Mouse (Mus musculus) fibroblast of lung, adult 2 months (primary cell): ENCODE measurements around the gene Arhgap22.

Experiments
- DNase-seq: peaks from one replicate; pipeline ENCODE4 v3.0.0-alpha.2; 2011; ENCODE audit warnings: low read depth

Gene Arhgap22

GRCm38 (mm10) chr14:33370056-33370455, 156.2 kb downstream of the Arhgap22 start:
- no peak for DNase-seq

- DNase-seq = peak; percentile 28
Measured at GRCm38 (mm10) chr14:33371248-33371647, 157.4 kb downstream of the Arhgap22 start.

- DNase-seq = no peak
Measured at GRCm38 (mm10) chr14:33373271-33373670, 159.4 kb downstream of the Arhgap22 start.

- DNase-seq = no peak
Measured at GRCm38 (mm10) chr14:33374089-33374488, 160.3 kb downstream of the Arhgap22 start.

GRCm38 (mm10) chr14:33377211-33377610, 163.4 kb downstream of the Arhgap22 start:
- DNase-seq = no peak

GRCm38 (mm10) chr14:33378723-33379122, 164.9 kb downstream of the Arhgap22 start:
- DNase-seq = no peak

- DNase-seq = no peak
Measured at GRCm38 (mm10) chr14:33380830-33381457, 167.1 kb downstream of the Arhgap22 start.

- no peak for DNase-seq
Measured at GRCm38 (mm10) chr14:33398065-33398860, 184.4 kb downstream of the Arhgap22 start.

- no peak for DNase-seq
Measured at GRCm38 (mm10) chr14:33400019-33400418, 186.2 kb downstream of the Arhgap22 start.

- DNase-seq = no peak
Measured at GRCm38 (mm10) chr14:33402331-33402730, 188.5 kb downstream of the Arhgap22 start.

GRCm38 (mm10) chr14:33415746-33416145, 201.9 kb downstream of the Arhgap22 start:
- DNase-seq = no peak

GRCm38 (mm10) chr14:33418311-33418909, 204.6 kb downstream of the Arhgap22 start:
- no peak for DNase-seq
